Mouse (Mus musculus) limb, embryonic 11.5 days (tissue): Measurements from ENCODE around the gene Psd4. TPM values are rescaled to one million over a fixed set of nuclear protein-coding genes. Genes with fewer than 3 reads are reported as not detected.

Experiments
- ATAC-seq: fragments of 200-750 bp; cut with Nextera tagmentation; 2 replicates; pipeline ENCODE4 v1.8.0; 2017; ENCODE audit warnings: low read depth; ENCODE audit not compliant: insufficient number of reproducible peaks, low FRiP score, low TSS enrichment
- DNase-seq: peaks from one replicate; pipeline ENCODE4 v3.0.0-alpha.2; 2015; ENCODE audit warnings: low spot score
- H3K27ac ChIP-seq: fragments of 300-500 bp; sonication (generic); replicated peaks from 2 replicates; pipeline ENCODE4 v1.5.1; 2014; ENCODE audit warnings: low read depth, mild to moderate bottlenecking, low read length
- H3K27me3 ChIP-seq: fragments of 300-500 bp; sonication (generic); 2 replicates; pipeline ENCODE4 v1.6.1; 2014; ENCODE audit warnings: mild to moderate bottlenecking, low read length, mixed read lengths; ENCODE audit not compliant: control insufficient read depth, insufficient read depth
- H3K36me3 ChIP-seq: fragments of 300-500 bp; sonication (generic); 2 replicates; pipeline ENCODE4 v1.6.1; 2014; ENCODE audit warnings: mild to moderate bottlenecking, low read length, moderate library complexity, mixed read lengths; ENCODE audit not compliant: control insufficient read depth, insufficient read depth
- H3K4me1 ChIP-seq: fragments of 300-500 bp; sonication (generic); 2 replicates; pipeline ENCODE4 v1.6.1; 2014; ENCODE audit warnings: low read length, mixed read lengths; ENCODE audit not compliant: control insufficient read depth, insufficient read depth
- H3K4me2 ChIP-seq: fragments of 300-500 bp; sonication (generic); 2 replicates; pipeline ENCODE4 v1.6.1; 2014; ENCODE audit warnings: low read depth, mild to moderate bottlenecking, moderate library complexity; ENCODE audit not compliant: severe bottlenecking
- H3K4me3 ChIP-seq: fragments of 300-500 bp; sonication (generic); 2 replicates; pipeline ENCODE4 v1.5.1; 2014; ENCODE audit warnings: low read depth, low read length
- H3K9ac ChIP-seq: fragments of 300-500 bp; sonication (generic); 2 replicates; pipeline ENCODE4 v1.6.1; 2014; ENCODE audit warnings: mild to moderate bottlenecking, low read length
- H3K9me3 ChIP-seq: fragments of 300-500 bp; sonication (generic); 2 replicates; pipeline ENCODE4 v1.6.1; 2016; ENCODE audit warnings: low read length; ENCODE audit not compliant: control insufficient read depth
- WGBS: fragments of 180-500 bp; shearing (Covaris S2); extraction: QIAGEN DNeasy Blood & Tissue Kit; methylation state at CpG from one replicate; pipeline ENCODE4 v1.1.7; 2014; 5-methylcytosine and 5-hydroxymethylcytosine counted together
- polyA plus RNA-seq: library from polyadenylated mRNA; unstranded; fragments of >200 nt; fragmentation: Nextera tagmentation; extraction: Ambion mirVana; gene quantifications from 2 replicates; pipeline ENCODE4 v1.2.1, GENCODE M21; 2014

The Psd4 gene
- polyA plus RNA-seq, 1 experiment from 2014 or later, result 0.93 TPM

DNA sequence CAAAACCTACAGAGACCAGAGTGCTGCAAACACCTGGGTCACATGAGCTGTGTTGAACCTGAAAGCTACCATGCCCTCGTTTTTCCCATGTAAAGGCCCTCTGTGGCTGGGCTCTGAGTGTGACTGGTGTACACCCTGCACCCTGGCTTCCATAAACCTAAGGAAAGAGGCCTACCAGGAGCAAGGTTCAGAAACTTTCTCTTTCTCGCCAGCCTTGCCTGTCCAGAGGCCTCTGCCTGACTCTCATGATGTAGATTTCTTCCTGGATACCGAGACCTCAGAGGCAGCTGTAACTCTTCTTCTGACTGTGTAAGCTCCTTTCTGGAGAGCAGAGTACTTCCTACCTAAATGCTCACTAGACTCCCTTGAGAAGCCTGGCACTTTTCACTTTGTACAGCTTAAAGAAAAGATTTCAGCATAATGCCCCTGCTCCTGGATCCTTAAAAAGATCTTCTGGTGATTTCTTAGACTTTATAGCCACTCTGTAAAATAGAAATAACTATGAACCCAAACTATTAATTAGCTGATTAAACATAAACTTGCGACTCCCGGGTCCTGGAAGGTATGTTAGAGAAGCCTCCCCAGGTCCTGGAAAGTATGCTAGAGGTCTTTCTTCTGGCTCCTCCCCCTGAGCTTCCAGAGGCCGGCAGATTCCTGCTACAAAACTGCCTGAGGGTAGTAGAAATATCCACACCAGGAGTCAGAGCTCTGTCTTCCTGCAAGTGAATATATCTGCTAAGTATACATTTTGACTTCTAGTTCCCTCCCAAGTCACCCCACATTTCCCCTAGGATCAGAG lies 87.9 kb downstream of the Psd4 start:
- 51% methylated on average over 6 of the region's 6 CpGs for WGBS
- Histone ChIP-seq H3K9ac (no peak overlapping the region), H3K4me1 (no peaks in the 10 kb centered on the region), H3K27ac (no peak overlapping the region), H3K4me3 (no peak overlapping the region), H3K27me3 (no peaks in the 10 kb centered on the region), H3K36me3 (no peaks in the 10 kb centered on the region), H3K9me3 (no peaks in the 10 kb centered on the region), H3K4me2 (no peak overlapping the region)
- ATAC-seq (no peak), DNase-seq (no peak)

- no peaks in the 10 kb centered on the region for H3K36me3 ChIP-seq
- no peak overlapping the region for H3K4me3 ChIP-seq
- no peak for DNase-seq
- no peak overlapping the region for H3K4me2 ChIP-seq
- 82% methylated on average over 4 of the region's 4 CpGs for WGBS
- H3K4me1 ChIP-seq, result no peaks in the 10 kb centered on the region
- no peak overlapping the region for H3K9ac ChIP-seq
- no peak for ATAC-seq
- H3K9me3 ChIP-seq, result no peaks in the 10 kb centered on the region
- H3K27ac ChIP-seq, result no peak overlapping the region
- H3K27me3 ChIP-seq, result no peaks in the 10 kb centered on the region
These were observed 89.5 kb downstream of the Psd4 start for GRCm38 (mm10) chr2:24456841-24457240.

DNA sequence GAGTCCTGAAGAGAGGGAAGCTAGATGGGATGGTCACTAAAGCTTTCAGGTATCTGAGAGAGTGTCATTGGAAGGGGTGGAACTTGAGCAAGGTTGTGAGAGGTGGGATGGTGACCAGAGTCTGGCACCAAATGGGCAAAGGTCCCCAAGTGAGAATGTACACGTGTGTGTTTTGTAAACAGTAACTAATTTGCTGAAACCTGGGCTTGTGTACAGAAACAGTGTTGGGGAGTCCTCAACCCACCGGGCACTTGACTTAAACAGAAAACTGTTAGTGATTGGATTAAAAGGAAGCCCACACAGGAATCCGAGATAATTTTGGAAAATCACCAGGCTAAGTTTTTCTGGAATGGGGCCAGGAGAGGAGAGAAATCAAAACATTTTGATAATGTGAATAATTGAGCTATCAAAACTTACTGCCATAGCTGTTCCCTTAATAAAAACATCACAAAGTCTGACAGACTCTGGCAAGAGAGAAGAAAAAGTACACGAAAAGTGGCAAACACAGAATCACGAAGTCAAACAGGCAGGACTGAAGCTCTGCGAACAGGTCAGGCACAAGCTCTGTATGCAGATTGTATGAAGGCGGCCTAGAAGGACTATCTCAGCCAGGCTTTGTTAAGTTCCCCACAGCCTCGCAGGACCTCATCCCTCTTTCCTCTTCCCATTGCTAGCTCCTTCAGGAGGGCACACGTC lies 92.9 kb downstream of the Psd4 start:
- Histone ChIP-seq H3K4me2 (no peak overlapping the region), H3K9ac (no peak overlapping the region), H3K4me3 (no peak overlapping the region), H3K4me1 (no peaks in the 10 kb centered on the region), H3K9me3 (no peaks in the 10 kb centered on the region), H3K27ac (no peak overlapping the region), H3K27me3 (no peaks in the 10 kb centered on the region), H3K36me3 (no peaks in the 10 kb centered on the region)
- ATAC-seq (no peak), DNase-seq (no peak)
- WGBS, result 39% methylated on average over 9 of the region's 9 CpGs

- Histone ChIP-seq H3K9me3 (no peaks in the 10 kb centered on the region), H3K4me1 (no peaks in the 10 kb centered on the region), H3K27ac (no peak overlapping the region), H3K36me3 (no peaks in the 10 kb centered on the region), H3K4me2 (no peak overlapping the region), H3K27me3 (no peaks in the 10 kb centered on the region), H3K9ac (no peak overlapping the region), H3K4me3 (no peak overlapping the region)
- ATAC-seq (no peak), DNase-seq (peak; percentile 25)
- WGBS, result 13% methylated on average over 2 of the region's 2 CpGs
These were observed 93.4 kb downstream of the Psd4 start for GRCm38 (mm10) chr2:24460808-24461127.

Other genes with a start within 250 kb of the Psd4 start
- gene Il1f8, start 214.4 kb upstream of the Psd4 start, polyA plus RNA-seq, result not detected in 2 replicates
- gene Il1f9, start 181.1 kb upstream of the Psd4 start, polyA plus RNA-seq, result not detected in 2 replicates
- gene Il1f6, start 152.2 kb upstream of the Psd4 start, polyA plus RNA-seq, result not detected in 2 replicates
- gene Il1f5, start 90.6 kb upstream of the Psd4 start, polyA plus RNA-seq, result 0.27 TPM in 1 of 2 replicates, not detected in the other
- gene Il1f10, start 76.4 kb upstream of the Psd4 start, polyA plus RNA-seq, result not detected in 2 replicates
- gene Il1rn, start 30.7 kb upstream of the Psd4 start, polyA plus RNA-seq, result 1.6 and 1.8 TPM in 2 replicates
- not detected in 2 replicates for gene Pax8, start 108.0 kb downstream of the Psd4 start, polyA plus RNA-seq